Mouse (Mus musculus) liver, embryonic 14.5 days (tissue): ENCODE measurements around the gene Sept11. TPM values are rescaled to one million over a fixed set of nuclear protein-coding genes. Genes with fewer than 3 reads are reported as not detected.

Source experiments
- ATAC-seq: fragments of 200-750 bp; cut with Nextera tagmentation; 2 replicates; pipeline ENCODE4 v1.8.0; 2017; ENCODE audit warnings: moderate number of reproducible peaks, mild to moderate bottlenecking, moderate library complexity; ENCODE audit not compliant: insufficient read depth
- DNase-seq, 3 experiments: peaks; one replicate each; pipeline ENCODE4 v3.0.0-alpha.2; 2012 to 2013; ENCODE audit warnings: low read depth in 3 of 3, low spot score in 3 of 3
- H3K27ac ChIP-seq: fragments of 300-500 bp; sonication (generic); 2 replicates; pipeline ENCODE4 v1.5.1; 2014; ENCODE audit warnings: moderate library complexity, mild to moderate bottlenecking, control low read depth, inconsistent platforms
- H3K27me3 ChIP-seq: fragments of 300-500 bp; sonication (generic); 2 replicates; pipeline ENCODE4 v1.6.1; 2014; ENCODE audit warnings: mild to moderate bottlenecking, low read length, moderate library complexity; ENCODE audit not compliant: control insufficient read depth, insufficient read depth
- H3K36me3 ChIP-seq: fragments of 300-500 bp; sonication (generic); replicated peaks from 2 replicates; pipeline ENCODE4 v1.6.1; 2014; ENCODE audit warnings: low read depth; ENCODE audit not compliant: control insufficient read depth, insufficient read depth
- H3K4me1 ChIP-seq, 2 experiments: fragments of 200-500 bp in 1 of 2; fragments of 300-500 bp in 1 of 2; sonication (generic) in 1 of 2; replicated peaks; 2 replicates each; pipeline ENCODE4 v1.6.1; 2012 to 2014; ENCODE audit warnings: antibody characterized with exemption in 1 of 2, inconsistent platforms in 1 of 2, low read length in 1 of 2; ENCODE audit not compliant: control insufficient read depth in 2 of 2, insufficient read depth in 2 of 2
- H3K4me2 ChIP-seq: fragments of 300-500 bp; sonication (generic); 2 replicates; pipeline ENCODE4 v1.6.1; 2014; ENCODE audit warnings: low read depth, mild to moderate bottlenecking, control low read depth, moderate library complexity
- H3K4me3 ChIP-seq, 2 experiments: fragments of 200-500 bp in 1 of 2; fragments of 300-500 bp in 1 of 2; sonication (generic) in 1 of 2; 2 replicates each; pipeline ENCODE4 v1.5.1; 2012 to 2014; ENCODE audit warnings: low read depth in 2 of 2, low read length in 2 of 2, mild to moderate bottlenecking in 2 of 2, control low read depth in 1 of 2, inconsistent platforms in 1 of 2, moderate library complexity in 1 of 2; ENCODE audit not compliant: insufficient read depth in 1 of 2
- H3K9ac ChIP-seq: fragments of 300-500 bp; sonication (generic); replicated peaks from 2 replicates; pipeline ENCODE4 v1.6.1; 2014; ENCODE audit warnings: mild to moderate bottlenecking, control low read depth, moderate library complexity
- H3K9me3 ChIP-seq: fragments of 300-500 bp; sonication (generic); 2 replicates; pipeline ENCODE4 v1.6.1; 2016; ENCODE audit warnings: low read length, mixed read lengths; ENCODE audit not compliant: control insufficient read depth
- CTCF ChIP-seq: IDR thresholded peaks from 2 replicates; pipeline ENCODE4 v1.5.1; 2016; ENCODE audit warnings: antibody characterized with exemption, low read depth, control low read depth
- EP300 ChIP-seq: IDR thresholded peaks from 2 replicates; pipeline ENCODE4 v1.6.1; 2016; ENCODE audit warnings: antibody characterized with exemption, low read depth
- WGBS: fragments of 180-500 bp; shearing (Covaris S2); extraction: QIAGEN DNeasy Blood & Tissue Kit; methylation state at CpG from one replicate; pipeline ENCODE4 v1.1.7; 2014; ENCODE audit not compliant: insufficient replicate concordance; 5-methylcytosine and 5-hydroxymethylcytosine counted together
- polyA plus RNA-seq, 2 experiments: library from polyadenylated mRNA; depleted of rRNA in 1 of 2; stranded (reverse) in 1 of 2; unstranded in 1 of 2; fragments of >200 nt; fragmentation: Nextera tagmentation in 1 of 2; extraction: Ambion mirVana in 1 of 2; gene quantifications; 2 replicates each; pipeline versions ENCODE4 v1.2.1 to v1.2.3; 2012 to 2014

The Sept11 gene
- polyA plus RNA-seq, 2 experiments: 13.8 to 18.6 TPM

GRCm38 (mm10) chr5:93143360-93144091 is 50.3 kb downstream of the Sept11 start:
- no peaks in the 10 kb centered on the region for H3K9me3 ChIP-seq
- H3K4me3 ChIP-seq: no peak overlapping the region
- no peak overlapping the region for H3K4me2 ChIP-seq
- H3K27ac ChIP-seq: no peak overlapping the region
- no peaks in the 10 kb centered on the region for H3K27me3 ChIP-seq
- no peak for ATAC-seq
- TF ChIP-seq CTCF (no peak), EP300 (no peak)
- H3K4me1 ChIP-seq: peaks cover 0 to 16% of the 10 kb centered on the region in 2 experiments; a peak in 2 of 4 replicates
- H3K9ac ChIP-seq: no peak overlapping the region
- DNase-seq: no peak
- H3K36me3 ChIP-seq: no peaks in the 10 kb centered on the region; the same call in 1 of the 2 replicates
- WGBS: 68% methylated on average over 12 of the region's 12 CpGs

- 78% methylated on average over 5 of the region's 5 CpGs for WGBS
- H3K4me2 ChIP-seq: no peak overlapping the region
- H3K4me1 ChIP-seq: peaks cover 0 to 18% of the 10 kb centered on the region in 2 experiments
- H3K27ac ChIP-seq: no peak overlapping the region
- no peak overlapping the region for H3K9ac ChIP-seq
- H3K27me3 ChIP-seq: no peaks in the 10 kb centered on the region
- H3K9me3 ChIP-seq: no peaks in the 10 kb centered on the region
- DNase-seq (no peak), ATAC-seq (no peak)
- H3K36me3 ChIP-seq: no peaks in the 10 kb centered on the region; the same call in 1 of the 2 replicates
- H3K4me3 ChIP-seq: no peak overlapping the region
- TF ChIP-seq EP300 (no peak), CTCF (no peak)
Measured at GRCm38 (mm10) chr5:93144874-93145273, 51.6 kb downstream of the Sept11 start.

GRCm38 (mm10) chr5:93145504-93145903 is 52.3 kb downstream of the Sept11 start:
- no peak for DNase-seq
- no peak overlapping the region for H3K4me3 ChIP-seq
- no peaks in the 10 kb centered on the region for H3K9me3 ChIP-seq
- no peak for TF ChIP-seq CTCF
- no peak for TF ChIP-seq EP300
- no peak overlapping the region for H3K4me2 ChIP-seq
- H3K27ac ChIP-seq: no peak overlapping the region
- ATAC-seq: peak; percentile 57; the same call in 1 of the 2 replicates
- no peak overlapping the region for H3K9ac ChIP-seq
- peaks cover 5 to 25% of the 10 kb centered on the region in 2 experiments for H3K4me1 ChIP-seq
- WGBS: 39% methylated on average over 6 of the region's 6 CpGs
- no peaks in the 10 kb centered on the region for H3K27me3 ChIP-seq
- no peaks in the 10 kb centered on the region; the same call in 1 of the 2 replicates for H3K36me3 ChIP-seq

- Histone ChIP-seq H3K27ac (no peak overlapping the region), H3K27me3 (no peaks in the 10 kb centered on the region)
Measured at GRCm38 (mm10) chr5:93149969-93150777, 56.9 kb downstream of the Sept11 start.

GRCm38 (mm10) chr5:93151985-93152384 is 58.7 kb downstream of the Sept11 start:
- Histone ChIP-seq H3K9ac (no peak overlapping the region), H3K27ac (no peak overlapping the region), H3K9me3 (no peaks in the 10 kb centered on the region), H3K27me3 (no peaks in the 10 kb centered on the region), H3K36me3 (no peaks in the 10 kb centered on the region), H3K4me1 (peaks cover 11 to 37% of the 10 kb centered on the region in 2 experiments), H3K4me2 (no peak overlapping the region), H3K4me3 (no peak overlapping the region)
- no peak for TF ChIP-seq CTCF
- no peak for TF ChIP-seq EP300
- ATAC-seq (peak; percentile 22; the same call in 1 of the 2 replicates), DNase-seq (no peak)
- WGBS: 28% methylated on average over 6 of the region's 6 CpGs

More at GRCm38 (mm10) chr5:93149969-93150777, 56.9 kb downstream of the Sept11 start:
- H3K4me3 ChIP-seq: no peak overlapping the region
- DNase-seq (no peak), ATAC-seq (no peak)
- WGBS: 42% methylated on average over 12 of the region's 12 CpGs
- TF ChIP-seq EP300 (no peak), CTCF (no peak)
- no peak overlapping the region for H3K9ac ChIP-seq
- no peaks in the 10 kb centered on the region for H3K9me3 ChIP-seq
- peaks cover 11 to 49% of the 10 kb centered on the region in 2 experiments for H3K4me1 ChIP-seq
- no peak overlapping the region for H3K4me2 ChIP-seq
- H3K36me3 ChIP-seq: no peaks in the 10 kb centered on the region
